Mouse (Mus musculus): ENCODE data around the gene Heatr5b. TPM values are rescaled to one million over a fixed set of nuclear protein-coding genes. Genes with fewer than 3 reads are reported as not detected.
A peak's percentile ranks its signal among the peaks of the same experiment; 100 is the strongest.

Gene Heatr5b
- total and polyA plus RNA-seq, 3 experiments = 9.8 to 19.9 TPM; not detected in 1

DNA sequence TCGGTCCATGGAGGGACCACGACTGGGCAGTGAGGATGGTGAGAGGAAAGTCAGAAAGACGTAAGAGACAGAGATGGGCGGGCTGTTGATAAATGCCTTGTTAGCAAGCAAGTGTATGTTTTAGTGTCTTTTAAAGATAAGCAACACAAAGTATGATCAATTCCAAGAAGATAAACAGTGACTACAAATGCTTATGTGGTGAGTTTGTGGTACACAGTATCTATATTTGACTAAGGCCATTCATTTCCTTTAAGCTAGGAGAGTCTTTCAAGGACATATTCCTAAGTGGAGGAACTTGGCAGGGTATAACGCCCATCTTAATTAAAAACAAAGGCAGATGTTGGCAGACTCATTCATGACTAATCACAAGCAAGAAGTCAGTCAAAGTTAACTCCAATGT is 40.8 kb downstream of the Heatr5b start:
- H3K36me3 ChIP-seq (ENCODE audit: control insufficient read depth in 1 of 2, insufficient read depth in 2 of 2, low read length in 2 of 2) = peaks cover 2 to 6% of the 10 kb centered on the region in 2 experiments; a peak in 2 of 4 replicates
- TF ChIP-seq TAL1 (IDR thresholded peaks at IDR 0.05; ENCODE audit: low read length) = peak; percentile 6; the same call in 1 of the 2 replicates
- peak; percentile 64 to 69 for TF ChIP-seq EP300 (IDR thresholded peaks at IDR 0.05; ENCODE audit: low read depth in 1 of 2, low read length in 2 of 2)
- TF ChIP-seq TCF12 (IDR thresholded peaks at IDR 0.05; ENCODE audit: low read depth, low read length) = peak; percentile 30; the same call in 1 of the 2 replicates
- TF ChIP-seq TBP (IDR thresholded peaks at IDR 0.05; ENCODE audit: low read depth, low read length) = no peak
- no peak for TF ChIP-seq ELF1 (IDR thresholded peaks at IDR 0.05; ENCODE audit: low read depth, low read length)
- no peak for TF ChIP-seq ZKSCAN1 (IDR thresholded peaks at IDR 0.05; ENCODE audit: low read depth, low read length)
- no peak for TF ChIP-seq NRF1 (IDR thresholded peaks at IDR 0.05; ENCODE audit: insufficient read depth, low read depth, low read length, poor library complexity, severe bottlenecking)
- TF ChIP-seq POLR2AphosphoS2 (IDR thresholded peaks at IDR 0.05; ENCODE audit: low read length) = no peak
- TF ChIP-seq ETS1 (IDR thresholded peaks at IDR 0.05; ENCODE audit: low read depth, low read length) = peak; percentile 33; the same call in 1 of the 2 replicates
- TF ChIP-seq ZC3H11A (IDR thresholded peaks at IDR 0.05; ENCODE audit: low read depth, low read length) = no peak
- no peak for TF ChIP-seq KAT2A (conservative IDR thresholded peaks at IDR 0.05; ENCODE audit: low read depth, low read length)
- no peak for TF ChIP-seq POLR2AphosphoS5 (IDR thresholded peaks at IDR 0.05; ENCODE audit: borderline replicate concordance, low read depth, low read length)
- no peak; the same call in 1 of the 2 replicates for TF ChIP-seq RCOR1 (IDR thresholded peaks at IDR 0.05; ENCODE audit: low read depth, low read length)
- TF ChIP-seq MXI1 (IDR thresholded peaks at IDR 0.05; ENCODE audit: low read depth, low read length) = no peak
- peak; percentile 46 for TF ChIP-seq GATA1 (IDR thresholded peaks at IDR 0.05; ENCODE audit: low read depth, low read length)
- TF ChIP-seq GABPA (IDR thresholded peaks at IDR 0.05; ENCODE audit: low read depth, low read length) = no peak
- H3K79me2 ChIP-seq (ENCODE audit: control insufficient read depth, insufficient read depth, low read length, poor library complexity) = no peaks in the 10 kb centered on the region
- no peaks in the 10 kb centered on the region for H3K27me3 ChIP-seq (ENCODE audit: control insufficient read depth in 1 of 2, insufficient read depth in 2 of 2, low read length in 2 of 2)
- no peak overlapping the region; the same call in 1 of the 2 replicates for H3K27ac ChIP-seq (ENCODE audit: control insufficient read depth, low read depth, low read length)
- H3K9ac ChIP-seq (ENCODE audit: control insufficient read depth, low read depth, low read length, poor library complexity, severe bottlenecking) = no peak overlapping the region
- no peak overlapping the region for H3K4me3 ChIP-seq (ENCODE audit: control insufficient read depth in 1 of 2, insufficient read depth in 1 of 2, low read depth in 2 of 2, low read length in 2 of 2)
- peaks cover 3 to 4% of the 10 kb centered on the region in 2 experiments; a peak in 2 of 4 replicates for H3K4me1 ChIP-seq (ENCODE audit: control insufficient read depth in 1 of 2, insufficient read depth in 2 of 2, low read length in 2 of 2)
- peak; percentile 44 for DNase-seq (ENCODE audit: low read depth, low spot score)
- H3K9me3 ChIP-seq (replicated peaks; ENCODE audit: insufficient read depth, low read length) = no peaks in the 10 kb centered on the region

DNA sequence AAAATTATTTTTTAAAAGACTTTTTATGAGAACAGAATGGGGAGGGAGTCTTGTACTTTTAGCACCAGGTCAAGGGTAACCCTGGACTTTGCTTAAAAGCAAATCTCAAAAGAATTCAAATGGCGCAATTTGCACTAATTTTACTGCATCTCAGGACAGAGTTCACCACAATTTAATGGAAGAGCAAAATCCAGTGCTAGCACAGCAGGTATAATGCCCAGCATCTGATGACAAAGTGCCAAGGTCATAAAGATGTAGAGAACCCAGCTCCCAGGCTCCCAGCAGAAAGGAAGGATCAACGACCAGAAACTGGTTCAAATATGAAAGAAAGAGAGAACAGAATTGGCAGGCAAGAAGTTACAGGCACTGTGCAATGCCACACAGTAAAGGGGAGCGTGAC is 43.0 kb downstream of the Heatr5b start:
- no peak overlapping the region for H3K4me3 ChIP-seq (ENCODE audit: control insufficient read depth in 1 of 2, insufficient read depth in 1 of 2, low read depth in 2 of 2, low read length in 2 of 2)
- DNase-seq (ENCODE audit: low read depth, low spot score) = no peak
- no peak for TF ChIP-seq USF2 (IDR thresholded peaks at IDR 0.05; ENCODE audit: borderline replicate concordance in 1 of 2, insufficient read depth in 1 of 2, low read depth in 1 of 2, low read length in 2 of 2)
- TF ChIP-seq RCOR1 (IDR thresholded peaks at IDR 0.05; ENCODE audit: low read depth, low read length) = no peak
- no peak for TF ChIP-seq E2F4 (IDR thresholded peaks at IDR 0.05; ENCODE audit: borderline replicate concordance, low read depth, low read length)
- no peak for TF ChIP-seq HCFC1 (IDR thresholded peaks at IDR 0.05; ENCODE audit: low read depth, low read length)
- TF ChIP-seq GABPA (IDR thresholded peaks at IDR 0.05; ENCODE audit: low read depth, low read length) = no peak
- TF ChIP-seq JUND (IDR thresholded peaks at IDR 0.05; ENCODE audit: low read depth, low read length) = no peak
- TF ChIP-seq SMC3 (IDR thresholded peaks at IDR 0.05; ENCODE audit: low read depth, low read length) = no peak
- TF ChIP-seq MXI1 (IDR thresholded peaks at IDR 0.05; ENCODE audit: low read depth, low read length) = no peak
- TF ChIP-seq CHD2 (IDR thresholded peaks at IDR 0.05; ENCODE audit: low read length) = no peak
- no peak for TF ChIP-seq BHLHE40 (IDR thresholded peaks at IDR 0.05; ENCODE audit: borderline replicate concordance, low read depth, low read length)
- no peak overlapping the region for H3K9ac ChIP-seq (ENCODE audit: control insufficient read depth, low read depth, low read length, poor library complexity, severe bottlenecking)
- no peaks in the 10 kb centered on the region for H3K27me3 ChIP-seq (ENCODE audit: control insufficient read depth in 1 of 2, insufficient read depth in 2 of 2, low read length in 2 of 2)
- no peaks in the 10 kb centered on the region for H3K79me2 ChIP-seq (ENCODE audit: control insufficient read depth, insufficient read depth, low read length, poor library complexity)
- peaks cover 2 to 8% of the 10 kb centered on the region in 2 experiments; a peak in 2 of 4 replicates for H3K36me3 ChIP-seq (ENCODE audit: control insufficient read depth in 1 of 2, insufficient read depth in 2 of 2, low read length in 2 of 2)
- H3K27ac ChIP-seq (ENCODE audit: control insufficient read depth, low read depth, low read length) = no peak overlapping the region
- H3K4me1 ChIP-seq (ENCODE audit: control insufficient read depth in 1 of 2, insufficient read depth in 2 of 2, low read length in 2 of 2) = peaks cover 3 to 4% of the 10 kb centered on the region in 2 experiments; a peak in 2 of 4 replicates
- H3K9me3 ChIP-seq (replicated peaks; ENCODE audit: insufficient read depth, low read length) = no peaks in the 10 kb centered on the region

Measured in MEL (cell line).